Mouse (Mus musculus): ENCODE measurements around the gene Hapln1. TPM values are rescaled to one million over a fixed set of nuclear protein-coding genes. Genes with fewer than 3 reads are reported as not detected.

Gene Hapln1
- polyA plus RNA-seq, 1 experiment from 2014 or later = 16.9 TPM

- no peak for DNase-seq (ENCODE audit: low spot score)
- Histone ChIP-seq H3K27me3 (ENCODE audit: insufficient read depth, poor library complexity, severe bottlenecking) (no peaks in the 10 kb centered on the region), H3K27ac (no peak overlapping the region), H3K36me3 (no peaks in the 10 kb centered on the region), H3K9me3 (no peaks in the 10 kb centered on the region), H3K4me3 (no peak overlapping the region), H3K4me1 (replicated peaks) (no peaks in the 10 kb centered on the region)
- 29% methylated on average over 4 of the region's 4 CpGs for WGBS
Measured at GRCm38 (mm10) chr13:89634137-89634683, 94.6 kb downstream of the Hapln1 start.

- Histone ChIP-seq H3K27ac (no peak overlapping the region), H3K9me3 (no peaks in the 10 kb centered on the region), H3K4me1 (replicated peaks) (no peaks in the 10 kb centered on the region), H3K4me3 (no peak overlapping the region), H3K36me3 (no peaks in the 10 kb centered on the region), H3K27me3 (ENCODE audit: insufficient read depth, poor library complexity, severe bottlenecking) (no peaks in the 10 kb centered on the region)
- 76% methylated on average over 3 of the region's 3 CpGs for WGBS
- DNase-seq (ENCODE audit: low spot score) = no peak
Measured at GRCm38 (mm10) chr13:89637012-89637411, 97.4 kb downstream of the Hapln1 start.

- no peaks in the 10 kb centered on the region for H3K27me3 ChIP-seq (ENCODE audit: insufficient read depth, poor library complexity, severe bottlenecking)
- H3K27ac ChIP-seq = no peak overlapping the region
- DNase-seq (ENCODE audit: low spot score) = no peak
- no peak overlapping the region for H3K4me3 ChIP-seq
- no peaks in the 10 kb centered on the region for H3K4me1 ChIP-seq (replicated peaks)
- H3K36me3 ChIP-seq = no peaks in the 10 kb centered on the region
- 93% methylated on average over 2 of the region's 2 CpGs for whole genome bisulfite sequencing
- H3K9me3 ChIP-seq = no peaks in the 10 kb centered on the region
Measured at GRCm38 (mm10) chr13:89645589-89645988, 106.0 kb downstream of the Hapln1 start.

- Histone ChIP-seq H3K4me1 (replicated peaks) (no peaks in the 10 kb centered on the region), H3K4me3 (no peak overlapping the region), H3K9me3 (no peaks in the 10 kb centered on the region), H3K27me3 (ENCODE audit: insufficient read depth, poor library complexity, severe bottlenecking) (no peaks in the 10 kb centered on the region), H3K36me3 (peaks cover 12% of the 10 kb centered on the region), H3K27ac (no peak overlapping the region)
- 73% methylated on average over 1 of the region's 1 CpGs for WGBS
- no peak for DNase-seq (ENCODE audit: low spot score)
Measured at GRCm38 (mm10) chr13:89652773-89653172, 113.2 kb downstream of the Hapln1 start.

- Histone ChIP-seq H3K4me1 (replicated peaks) (no peaks in the 10 kb centered on the region), H3K27me3 (ENCODE audit: insufficient read depth, poor library complexity, severe bottlenecking) (no peaks in the 10 kb centered on the region), H3K4me3 (no peak overlapping the region), H3K9me3 (no peaks in the 10 kb centered on the region), H3K27ac (no peak overlapping the region), H3K36me3 (peaks cover 12% of the 10 kb centered on the region)
- DNase-seq (ENCODE audit: low spot score) = no peak
- 91% methylated on average over 2 of the region's 2 CpGs for WGBS
Measured at GRCm38 (mm10) chr13:89653279-89653678, 113.7 kb downstream of the Hapln1 start.

- no peak for DNase-seq (ENCODE audit: low spot score)
- Histone ChIP-seq H3K9me3 (no peaks in the 10 kb centered on the region), H3K4me1 (replicated peaks) (no peaks in the 10 kb centered on the region), H3K27me3 (ENCODE audit: insufficient read depth, poor library complexity, severe bottlenecking) (no peaks in the 10 kb centered on the region), H3K4me3 (no peak overlapping the region), H3K36me3 (peaks cover 29% of the 10 kb centered on the region), H3K27ac (no peak overlapping the region)
- WGBS = 96% methylated on average over 11 of the region's 11 CpGs
Measured at GRCm38 (mm10) chr13:89657046-89657445, 117.5 kb downstream of the Hapln1 start.

Other genes with a start within 250 kb of the Hapln1 start
- gene Vcan, start 202.7 kb downstream of the Hapln1 start, polyA plus RNA-seq (2016; fragmentation: Nextera tagmentation; extraction: Ambion mirVana) = 42.4 and 44.6 TPM in 2 replicates

Measured in hindbrain, embryonic 10.5 days (tissue).